Mouse (Mus musculus) retina, postnatal 7 days (tissue): ENCODE measurements around the gene Dnm2.
A peak's percentile ranks its signal among the peaks of the same experiment; 100 is the strongest.
"Not testable (repeated sequence)": the region's sequence is repeated elsewhere in the genome, so short reads cannot be mapped to it uniquely, and the experiment has no call there.

Experiments used
- DNase-seq: peaks from one replicate; pipeline ENCODE4 v3.0.0-alpha.2; 2012; ENCODE audit warnings: low read depth, low spot score

Dnm2 gene

DNA sequence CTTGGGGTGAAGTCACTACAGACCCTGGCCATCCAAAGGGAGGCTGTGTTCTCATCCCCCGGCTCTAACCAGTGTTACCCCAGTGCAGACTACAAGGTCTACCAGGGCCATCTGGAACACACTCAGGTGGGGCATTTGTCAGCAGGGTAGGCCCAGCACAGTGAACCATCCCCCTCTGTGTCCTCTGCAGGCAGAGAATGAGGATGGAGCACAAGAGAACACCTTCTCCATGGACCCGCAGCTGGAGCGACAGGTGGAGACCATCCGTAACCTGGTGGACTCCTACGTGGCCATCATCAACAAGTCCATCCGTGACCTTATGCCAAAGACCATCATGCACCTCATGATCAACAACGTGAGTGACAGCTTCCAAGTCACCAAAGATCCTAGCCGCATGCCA lies 78.6 kb downstream of the Dnm2 start:
- no peak for DNase-seq

- DNase-seq = no peak
These were observed 81.1 kb downstream of the Dnm2 start for GRCm38 (mm10) chr9:21505767-21506166.

- no peak for DNase-seq
These were observed 83.2 kb downstream of the Dnm2 start for GRCm38 (mm10) chr9:21507753-21508430.

DNA sequence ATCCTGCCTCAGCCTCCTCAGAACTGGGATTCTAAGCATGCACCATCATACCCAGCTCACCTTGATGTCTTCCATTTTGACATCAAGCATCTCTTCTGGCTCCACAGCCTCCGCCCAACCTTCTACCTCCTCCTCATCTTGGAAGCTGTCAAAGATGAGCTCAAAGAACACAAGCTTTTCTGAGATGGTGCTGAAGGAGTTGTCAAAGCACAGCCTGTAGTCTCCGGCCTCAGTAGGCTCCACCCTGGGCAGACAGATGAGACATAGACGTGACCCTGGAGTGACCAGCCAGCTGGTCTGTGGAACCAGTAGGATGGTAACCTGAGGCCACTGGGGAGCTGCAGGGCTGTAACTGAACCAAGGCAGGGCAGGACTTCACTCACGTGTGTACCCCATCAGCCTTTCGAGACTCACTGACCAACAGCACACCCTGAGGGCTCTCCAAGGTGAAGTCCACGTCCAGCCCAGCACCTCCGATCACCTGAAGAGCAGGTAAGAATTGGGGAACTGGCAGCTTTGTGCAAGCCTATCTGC lies 84.2 kb downstream of the Dnm2 start:
- DNase-seq = no peak

- DNase-seq = peak; percentile 90
These were observed 85.3 kb downstream of the Dnm2 start, which contains the start of gene Tmed1 for GRCm38 (mm10) chr9:21509772-21510688. TSS of gene Tmed1 (minus strand) at chr9:21510252.

- DNase-seq = no peak
These were observed 85.9 kb downstream of the Dnm2 start for GRCm38 (mm10) chr9:21510689-21511015.

DNA sequence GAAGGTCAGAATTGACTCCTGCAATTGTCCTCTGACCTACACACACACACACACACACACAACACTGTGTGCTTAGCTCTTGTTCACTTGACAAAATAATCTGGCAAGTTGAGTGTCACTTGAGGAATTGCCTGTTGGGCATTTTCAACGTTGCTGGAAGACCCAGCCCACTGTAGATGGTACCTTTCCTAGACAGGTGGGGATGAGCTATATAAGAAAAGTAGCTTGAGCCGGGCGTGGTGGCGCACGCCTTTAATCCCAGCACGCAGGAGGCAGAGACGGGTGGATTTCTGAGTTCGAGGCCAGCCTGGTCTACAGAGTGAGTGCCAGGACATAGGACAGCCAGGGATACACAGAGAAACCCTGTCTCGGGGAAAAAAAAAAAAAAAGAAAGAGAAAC lies 86.3 kb downstream of the Dnm2 start:
- no peak for DNase-seq

- DNase-seq = no peak
These were observed 88.8 kb downstream of the Dnm2 start for GRCm38 (mm10) chr9:21513466-21513865.

DNA sequence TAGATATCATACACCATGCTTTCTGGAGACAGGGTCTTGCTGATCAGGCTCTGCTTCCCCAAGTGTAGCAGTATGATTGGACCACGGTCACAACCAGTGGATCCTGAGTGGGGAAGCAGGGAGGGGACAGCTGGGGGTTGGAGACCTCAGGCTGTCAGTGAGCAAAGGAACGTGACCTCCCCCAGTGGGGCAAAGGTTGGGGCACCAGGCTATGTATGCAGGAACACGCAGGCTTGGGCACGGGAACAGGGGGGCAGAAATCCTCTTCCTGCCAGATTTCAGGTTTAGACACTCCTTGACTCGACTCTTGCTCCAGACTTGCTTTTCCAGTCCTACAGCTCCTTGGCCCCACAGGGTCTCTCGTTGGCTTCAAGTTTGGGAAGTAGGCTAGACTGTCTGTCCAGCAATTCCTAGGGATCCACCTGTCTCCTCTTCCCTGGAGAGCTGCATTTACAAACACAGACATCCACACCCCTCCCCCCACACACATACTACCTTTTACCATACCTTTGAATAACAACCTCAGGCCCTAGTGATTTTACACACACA lies 93.3 kb downstream of the Dnm2 start:
- DNase-seq = no peak

DNA sequence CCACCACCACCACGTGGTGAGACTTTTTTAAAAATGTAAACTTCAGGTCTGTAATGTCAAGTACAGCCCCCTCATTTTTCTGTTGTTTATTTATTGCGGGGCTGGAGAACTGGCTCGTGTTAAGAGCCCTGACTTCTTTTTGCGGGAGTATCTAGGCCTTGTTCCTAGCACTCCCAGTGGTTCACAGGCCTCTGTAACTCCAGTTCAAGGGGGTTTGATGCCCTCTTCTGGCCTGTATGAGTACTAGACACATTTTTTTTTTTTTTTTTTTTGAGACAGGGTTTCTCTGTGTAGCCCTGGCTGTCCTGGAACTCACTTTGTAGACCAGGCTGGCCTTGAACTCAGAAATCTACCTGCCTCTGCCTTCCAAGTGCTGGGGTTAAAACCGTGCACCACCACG lies 94.0 kb downstream of the Dnm2 start:
- DNase-seq = not testable (repeated sequence)

DNA sequence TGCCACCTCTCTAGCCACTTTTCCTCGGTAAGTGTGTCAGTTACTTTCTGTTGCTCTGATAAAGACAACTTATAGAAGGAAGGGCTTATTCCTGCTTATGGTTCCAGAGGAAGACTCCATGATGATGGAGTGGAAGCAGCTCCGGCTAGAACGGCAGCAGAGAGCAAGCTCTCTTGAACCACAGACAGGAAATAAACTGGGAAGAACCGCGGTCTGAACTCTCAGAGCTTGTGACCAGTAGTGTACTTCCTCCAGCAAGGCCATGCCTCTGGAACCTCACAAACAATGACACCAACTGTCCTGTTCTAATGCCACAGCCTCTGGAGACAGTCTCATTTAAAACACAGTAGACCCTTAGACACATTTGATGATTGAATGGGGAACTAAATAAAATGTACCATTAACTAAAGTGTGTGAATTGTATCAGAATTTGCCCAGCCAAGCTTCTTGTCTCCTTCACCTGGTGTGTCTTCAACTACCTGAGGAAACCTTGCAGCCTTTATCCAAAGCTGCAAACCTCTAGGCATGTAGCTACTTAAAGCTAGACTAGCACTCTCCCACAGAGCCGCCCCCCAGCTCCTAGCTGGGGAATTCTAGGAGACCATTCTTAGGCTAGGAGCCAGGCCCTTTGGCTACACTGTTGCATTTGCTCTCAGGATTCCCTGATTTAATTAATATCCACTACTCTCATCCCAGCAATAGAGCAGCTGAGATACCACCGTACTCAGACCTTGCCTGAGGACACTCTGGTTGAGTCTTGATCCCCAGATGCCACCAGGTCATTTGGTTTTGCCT lies 100.6 kb downstream of the Dnm2 start:
- DNase-seq = no peak

- DNase-seq = no peak
These were observed 101.4 kb downstream of the Dnm2 start, which contains the start of gene AB124611 for GRCm38 (mm10) chr9:21525937-21526633. TSS of gene AB124611 (plus strand) at chr9:21526176.

- no peak for DNase-seq
These were observed 101.9 kb downstream of the Dnm2 start for GRCm38 (mm10) chr9:21526634-21526944.

GRCm38 (mm10) chr9:21527100-21527801 lies 102.5 kb downstream of the Dnm2 start:
- no peak for DNase-seq

GRCm38 (mm10) chr9:21527917-21528324 lies 103.2 kb downstream of the Dnm2 start:
- no peak for DNase-seq

DNA sequence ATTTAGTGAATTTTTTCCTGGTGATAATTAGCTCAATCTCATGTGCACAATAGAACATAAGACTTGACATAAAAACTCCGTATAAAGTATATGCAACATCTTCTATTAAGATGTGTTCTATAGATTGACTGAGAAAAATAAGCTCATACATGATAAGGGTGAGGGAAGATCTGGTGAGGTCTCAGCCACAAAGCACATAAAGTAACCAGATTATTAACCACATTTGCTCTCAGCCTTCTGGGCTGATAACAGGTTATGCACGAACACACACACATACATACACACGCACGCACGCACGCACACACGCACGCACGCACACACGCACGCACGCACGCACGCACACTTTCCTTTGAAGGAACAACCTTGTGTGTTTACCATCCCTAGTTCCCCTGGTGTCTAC lies 111.8 kb downstream of the Dnm2 start:
- no peak for DNase-seq

DNA sequence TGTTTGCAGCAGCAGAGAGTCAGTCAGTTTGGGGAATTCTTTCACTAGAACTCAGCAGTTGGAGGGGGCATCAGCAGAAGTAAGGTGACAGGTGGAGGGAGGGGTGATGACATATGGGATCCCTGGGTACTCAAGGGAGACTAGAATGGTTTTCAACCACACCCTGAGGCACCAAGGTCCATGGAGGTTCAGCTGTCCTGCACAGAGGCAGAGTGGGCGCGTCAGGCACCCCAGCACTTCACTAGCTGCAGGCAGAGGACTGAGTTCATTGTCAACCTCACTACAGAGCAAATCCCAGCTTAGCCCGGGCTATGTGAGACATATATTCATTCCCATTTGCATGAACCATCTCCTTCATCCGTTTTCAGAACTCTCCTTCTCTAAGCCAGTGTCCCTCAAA lies 112.3 kb downstream of the Dnm2 start:
- no peak for DNase-seq

DNA sequence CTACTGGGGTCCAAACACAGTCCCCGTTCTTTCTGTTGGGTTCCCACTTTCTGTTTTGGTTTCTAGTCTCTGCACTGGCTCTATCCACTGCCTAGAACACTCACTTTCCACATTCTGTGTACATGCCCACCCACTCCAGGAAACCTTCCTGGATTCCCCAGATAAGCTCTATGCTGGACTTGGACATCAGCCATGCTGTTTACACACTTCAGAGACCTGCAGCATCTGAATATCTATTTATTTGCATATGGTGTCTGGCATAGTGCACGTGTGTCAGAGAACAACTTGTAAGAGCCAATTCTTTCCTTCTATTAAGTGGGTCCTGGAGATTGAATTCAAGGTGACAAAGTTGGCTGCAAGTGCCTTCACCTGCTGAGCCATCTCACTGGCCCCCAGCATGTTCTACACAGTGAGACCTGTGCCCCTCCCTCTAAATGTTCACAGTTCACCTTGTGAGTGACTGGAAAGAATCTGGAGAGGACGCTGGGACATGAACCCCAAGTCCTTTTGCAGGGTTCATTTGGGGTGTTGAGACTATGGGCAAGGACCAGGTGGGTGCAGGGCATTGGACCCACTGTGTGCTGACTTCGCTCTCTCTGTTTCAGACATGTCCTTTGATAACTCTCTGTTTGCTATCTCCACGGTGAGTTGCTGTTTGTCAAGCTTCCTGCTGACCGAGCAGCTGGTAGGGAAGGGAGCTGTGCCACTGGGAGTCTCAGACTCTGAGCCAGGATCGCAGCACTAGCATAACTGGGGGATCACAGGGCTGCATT lies 115.5 kb downstream of the Dnm2 start:
- DNase-seq = no peak

- not testable (repeated sequence) for DNase-seq
These were observed 117.3 kb downstream of the Dnm2 start for GRCm38 (mm10) chr9:21542001-21542400.
